Mouse (Mus musculus): Measurements from ENCODE around the gene Krtap9-5. TPM values are rescaled to one million over a fixed set of nuclear protein-coding genes. Genes with fewer than 3 reads are reported as not detected.

Gene Krtap9-5
- polyA plus RNA-seq, 1 experiment from 2014 or later = not detected

- no peaks in the 10 kb centered on the region for H3K36me3 ChIP-seq (ENCODE audit: control insufficient read depth, insufficient read depth, low read length)
- no peak overlapping the region for H3K27ac ChIP-seq (ENCODE audit: low read depth, low read length)
- H3K4me1 ChIP-seq (ENCODE audit: control insufficient read depth, insufficient read depth, low read length) = no peaks in the 10 kb centered on the region
- H3K9ac ChIP-seq (ENCODE audit: low read depth, low read length) = no peak overlapping the region
- ATAC-seq (replicated peaks; ENCODE audit: insufficient number of reproducible peaks, low FRiP score, low TSS enrichment) = no peak
- peaks cover 4% of the 10 kb centered on the region for H3K27me3 ChIP-seq (ENCODE audit: control insufficient read depth, insufficient read depth, low read length)
- no peaks in the 10 kb centered on the region for H3K9me3 ChIP-seq (replicated peaks; ENCODE audit: control insufficient read depth, low read length)
- H3K4me3 ChIP-seq (ENCODE audit: low read depth, low read length) = no peak overlapping the region
- no peak overlapping the region for H3K4me2 ChIP-seq
- 86% methylated on average over 7 of the region's 7 CpGs for WGBS (ENCODE audit: insufficient replicate concordance)
Observed at GRCm38 (mm10) chr11:99999091-99999490, 50.8 kb downstream of the Krtap9-5 start.

Other genes with a start within 250 kb of the Krtap9-5 start
- gene Gm14180, start 214.2 kb upstream of the Krtap9-5 start, polyA plus RNA-seq (2014; fragmentation: Nextera tagmentation; extraction: Ambion mirVana) = not detected in 2 replicates
- not detected in 2 replicates for gene Gm11595, start 175.6 kb upstream of the Krtap9-5 start, polyA plus RNA-seq (2014; fragmentation: Nextera tagmentation; extraction: Ambion mirVana)
- not detected in 2 replicates for gene Krtap4-8, start 167.8 kb upstream of the Krtap9-5 start, polyA plus RNA-seq (2014; fragmentation: Nextera tagmentation; extraction: Ambion mirVana)
- gene Krtap4-9, start 163.3 kb upstream of the Krtap9-5 start, polyA plus RNA-seq (2014; fragmentation: Nextera tagmentation; extraction: Ambion mirVana) = not detected in 2 replicates
- gene Gm11596, start 155.0 kb upstream of the Krtap9-5 start, polyA plus RNA-seq (2014; fragmentation: Nextera tagmentation; extraction: Ambion mirVana) = not detected in 2 replicates
- gene Gm11569, start 149.5 kb upstream of the Krtap9-5 start, polyA plus RNA-seq (2014; fragmentation: Nextera tagmentation; extraction: Ambion mirVana) = not detected in 2 replicates
- not detected in 2 replicates for gene Gm11554, start 144.0 kb upstream of the Krtap9-5 start, polyA plus RNA-seq (2014; fragmentation: Nextera tagmentation; extraction: Ambion mirVana)
- gene Krtap4-13, start 138.6 kb upstream of the Krtap9-5 start, polyA plus RNA-seq (2014; fragmentation: Nextera tagmentation; extraction: Ambion mirVana) = not detected in 2 replicates
- not detected in 2 replicates for gene Gm11564, start 132.8 kb upstream of the Krtap9-5 start, polyA plus RNA-seq (2014; fragmentation: Nextera tagmentation; extraction: Ambion mirVana)
- not detected in 2 replicates for gene 2300003K06Rik, start 110.4 kb upstream of the Krtap9-5 start, polyA plus RNA-seq (2014; fragmentation: Nextera tagmentation; extraction: Ambion mirVana)
- not detected in 2 replicates for gene Krtap4-16, start 96.9 kb upstream of the Krtap9-5 start, polyA plus RNA-seq (2014; fragmentation: Nextera tagmentation; extraction: Ambion mirVana)
- gene Gm11568, start 90.6 kb upstream of the Krtap9-5 start, polyA plus RNA-seq (2014; fragmentation: Nextera tagmentation; extraction: Ambion mirVana) = not detected in 2 replicates
- not detected in 2 replicates for gene Gm11559, start 84.0 kb upstream of the Krtap9-5 start, polyA plus RNA-seq (2014; fragmentation: Nextera tagmentation; extraction: Ambion mirVana)
- gene Krtap9-1, start 75.1 kb upstream of the Krtap9-5 start, polyA plus RNA-seq (2014; fragmentation: Nextera tagmentation; extraction: Ambion mirVana) = not detected in 2 replicates
- not detected in 2 replicates for gene Gm11567, start 69.3 kb upstream of the Krtap9-5 start, polyA plus RNA-seq (2014; fragmentation: Nextera tagmentation; extraction: Ambion mirVana)
- gene Krtap31-1, start 40.6 kb upstream of the Krtap9-5 start, polyA plus RNA-seq (2014; fragmentation: Nextera tagmentation; extraction: Ambion mirVana) = not detected in 2 replicates
- gene Gm11565, start 33.7 kb upstream of the Krtap9-5 start, polyA plus RNA-seq (2014; fragmentation: Nextera tagmentation; extraction: Ambion mirVana) = not detected in 2 replicates
- gene Krtap31-2, start 12.2 kb upstream of the Krtap9-5 start, polyA plus RNA-seq (2014; fragmentation: Nextera tagmentation; extraction: Ambion mirVana) = not detected in 2 replicates
- not detected in 2 replicates for gene Krtap29-1, start 30.6 kb downstream of the Krtap9-5 start, polyA plus RNA-seq (2014; fragmentation: Nextera tagmentation; extraction: Ambion mirVana)
- gene Krtap16-1, start 38.1 kb downstream of the Krtap9-5 start, polyA plus RNA-seq (2014; fragmentation: Nextera tagmentation; extraction: Ambion mirVana) = not detected in 2 replicates
- not detected in 2 replicates for gene Krtap17-1, start 45.5 kb downstream of the Krtap9-5 start, polyA plus RNA-seq (2014; fragmentation: Nextera tagmentation; extraction: Ambion mirVana)
- not detected in 2 replicates for gene Krt33a, start 67.7 kb downstream of the Krtap9-5 start, polyA plus RNA-seq (2014; fragmentation: Nextera tagmentation; extraction: Ambion mirVana)
- not detected in 2 replicates for gene Krt33b, start 81.4 kb downstream of the Krtap9-5 start, polyA plus RNA-seq (2014; fragmentation: Nextera tagmentation; extraction: Ambion mirVana)
- gene Krt34, start 93.1 kb downstream of the Krtap9-5 start, polyA plus RNA-seq (2014; fragmentation: Nextera tagmentation; extraction: Ambion mirVana) = not detected in 2 replicates
- not detected in 2 replicates for gene Krt31, start 102.1 kb downstream of the Krtap9-5 start, polyA plus RNA-seq (2014; fragmentation: Nextera tagmentation; extraction: Ambion mirVana)
- not detected in 2 replicates for gene Krt32, start 139.8 kb downstream of the Krtap9-5 start, polyA plus RNA-seq (2014; fragmentation: Nextera tagmentation; extraction: Ambion mirVana)
- not detected in 2 replicates for gene Krt35, start 147.8 kb downstream of the Krtap9-5 start, polyA plus RNA-seq (2014; fragmentation: Nextera tagmentation; extraction: Ambion mirVana)
- gene Krt36, start 157.2 kb downstream of the Krtap9-5 start, polyA plus RNA-seq (2014; fragmentation: Nextera tagmentation; extraction: Ambion mirVana) = not detected in 2 replicates
- not detected in 2 replicates for gene Krt13, start 173.1 kb downstream of the Krtap9-5 start, polyA plus RNA-seq (2014; fragmentation: Nextera tagmentation; extraction: Ambion mirVana)
- gene Krt15, start 187.5 kb downstream of the Krtap9-5 start, polyA plus RNA-seq (2014; fragmentation: Nextera tagmentation; extraction: Ambion mirVana) = 0.17 and 0.24 TPM in 2 replicates
- gene Krt19, start 200.2 kb downstream of the Krtap9-5 start, polyA plus RNA-seq (2014; fragmentation: Nextera tagmentation; extraction: Ambion mirVana) = 48.4 and 69.2 TPM in 2 replicates
- gene Krt9, start 244.8 kb downstream of the Krtap9-5 start, polyA plus RNA-seq (2014; fragmentation: Nextera tagmentation; extraction: Ambion mirVana) = not detected in 2 replicates

Data from heart, embryonic 11.5 days (tissue).